Mouse (Mus musculus) lung, embryonic 16.5 days (tissue): ENCODE results near the gene Ctxn2. TPM values are rescaled to one million over a fixed set of nuclear protein-coding genes. Genes with fewer than 3 reads are reported as not detected.

ENCODE experiments used
- ATAC-seq: fragments of 200-750 bp; cut with Nextera tagmentation; 2 replicates; pipeline ENCODE4 v1.8.0; 2017; ENCODE audit warnings: low read depth, mild to moderate bottlenecking, moderate library complexity
- H3K27ac ChIP-seq: fragments of 300-500 bp; sonication (generic); 2 replicates; pipeline ENCODE4 v1.5.1; 2014; ENCODE audit warnings: mild to moderate bottlenecking, control low read depth, low read length
- H3K27me3 ChIP-seq: fragments of 300-500 bp; sonication (generic); 2 replicates; pipeline ENCODE4 v1.6.1; 2014; ENCODE audit warnings: low read depth, low read length, mixed read lengths; ENCODE audit not compliant: control insufficient read depth, insufficient read depth
- H3K36me3 ChIP-seq: fragments of 300-500 bp; sonication (generic); 2 replicates; pipeline ENCODE4 v1.6.1; 2014; ENCODE audit warnings: low read length; ENCODE audit not compliant: control insufficient read depth, insufficient read depth
- H3K4me1 ChIP-seq: fragments of 300-500 bp; sonication (generic); replicated peaks from 2 replicates; pipeline ENCODE4 v1.6.1; 2014; ENCODE audit warnings: low read length, mixed read lengths; ENCODE audit not compliant: control insufficient read depth, insufficient read depth
- H3K4me2 ChIP-seq: fragments of 300-500 bp; sonication (generic); 2 replicates; pipeline ENCODE4 v1.6.1; 2014; ENCODE audit warnings: low read depth, low read length, control low read depth
- H3K4me3 ChIP-seq: fragments of 300-500 bp; sonication (generic); 2 replicates; pipeline ENCODE4 v1.5.1; 2014; ENCODE audit warnings: mild to moderate bottlenecking, low read length, control low read depth
- H3K9ac ChIP-seq: fragments of 300-500 bp; sonication (generic); 2 replicates; pipeline ENCODE4 v1.6.1; 2014; ENCODE audit warnings: low read length, control low read depth
- H3K9me3 ChIP-seq: fragments of 300-500 bp; sonication (generic); 2 replicates; pipeline ENCODE4 v1.6.1; 2016; ENCODE audit warnings: low read length; ENCODE audit not compliant: control insufficient read depth
- WGBS: fragments of 180-500 bp; shearing (Covaris S2); extraction: QIAGEN DNeasy Blood & Tissue Kit; methylation state at CpG from one replicate; pipeline ENCODE4 v1.1.7; 2014; 5-methylcytosine and 5-hydroxymethylcytosine counted together
- polyA plus RNA-seq: library from polyadenylated mRNA; unstranded; fragments of >200 nt; fragmentation: Nextera tagmentation; extraction: Ambion mirVana; gene quantifications from 2 replicates; pipeline ENCODE4 v1.2.1, GENCODE M21; 2015

The Ctxn2 gene
- polyA plus RNA-seq, 1 experiment from 2014 or later = not detected

DNA sequence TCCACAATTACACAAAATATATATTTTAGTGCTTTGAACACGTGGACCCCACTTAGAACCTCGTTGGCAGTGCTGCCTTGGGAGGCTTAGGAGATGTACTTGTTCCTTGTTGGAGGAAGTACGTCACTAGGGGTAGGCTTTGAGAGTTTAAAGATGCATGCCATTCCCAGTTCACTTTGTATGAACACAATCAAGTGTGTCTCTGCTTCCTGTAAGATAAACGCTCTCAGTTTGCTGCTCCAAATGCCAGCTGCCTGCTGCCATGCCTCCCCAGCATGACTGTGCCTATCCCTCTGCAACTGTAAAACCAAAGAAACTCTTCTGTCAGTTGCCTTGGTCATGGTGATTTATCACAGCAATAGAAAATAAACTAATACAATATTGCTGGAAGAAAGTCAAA is 10.7 kb upstream of the Ctxn2 start:
- H3K9ac ChIP-seq = no peak overlapping the region
- H3K9me3 ChIP-seq = no peaks in the 10 kb centered on the region
- ATAC-seq = no peak
- no peaks in the 10 kb centered on the region for H3K36me3 ChIP-seq
- 28% methylated on average over 4 of the region's 4 CpGs for WGBS
- no peak overlapping the region for H3K4me3 ChIP-seq
- peaks cover 13% of the 10 kb centered on the region for H3K4me1 ChIP-seq
- H3K27ac ChIP-seq = no peak overlapping the region
- no peaks in the 10 kb centered on the region for H3K27me3 ChIP-seq
- no peak overlapping the region for H3K4me2 ChIP-seq

DNA sequence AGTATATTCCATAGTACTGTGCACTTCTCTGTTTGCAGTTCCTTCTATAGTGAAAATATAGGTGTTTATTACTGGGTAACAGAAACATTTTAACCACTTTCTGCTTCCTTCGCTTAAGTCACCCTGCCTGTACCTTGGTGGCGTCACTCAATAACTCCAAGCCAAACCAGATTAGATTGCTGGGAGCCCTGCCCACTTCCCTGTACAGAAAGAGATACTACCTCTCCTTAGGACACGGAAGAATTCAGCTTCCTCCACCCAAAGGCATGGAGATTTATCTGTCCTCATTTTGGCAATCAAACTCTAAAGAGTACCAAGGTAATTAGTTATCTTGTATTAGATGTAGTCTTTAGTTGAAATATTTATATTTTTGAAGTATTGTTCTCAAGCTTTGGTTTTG is 9.7 kb upstream of the Ctxn2 start:
- Histone ChIP-seq H3K9me3 (no peaks in the 10 kb centered on the region), H3K27me3 (no peaks in the 10 kb centered on the region), H3K4me3 (no peak overlapping the region), H3K27ac (no peak overlapping the region), H3K4me2 (no peak overlapping the region), H3K36me3 (no peaks in the 10 kb centered on the region), H3K4me1 (peaks cover 5% of the 10 kb centered on the region), H3K9ac (no peak overlapping the region)
- WGBS = 67% methylated on average over 3 of the region's 3 CpGs
- ATAC-seq = no peak

DNA sequence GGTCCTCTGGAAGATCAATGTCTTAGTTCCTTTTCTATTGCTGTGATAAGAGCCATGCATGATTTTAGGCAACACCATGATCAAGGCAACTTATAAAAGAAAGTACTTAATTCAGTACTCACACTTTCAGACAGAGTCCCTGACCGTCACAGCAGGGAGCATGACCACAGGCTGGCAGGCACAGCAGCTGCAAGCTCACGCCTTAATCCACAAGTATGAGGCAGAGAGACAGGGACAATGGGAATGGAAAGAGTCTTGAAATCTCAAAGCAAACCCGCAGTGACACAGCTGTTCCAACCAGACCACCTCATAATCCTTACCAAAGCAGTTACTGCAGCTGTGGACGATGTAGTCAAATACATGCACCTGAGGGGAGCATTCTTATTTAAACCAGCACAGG is 2.4 kb upstream of the Ctxn2 start:
- Histone ChIP-seq H3K4me1 (peaks cover 6% of the 10 kb centered on the region), H3K9ac (no peak overlapping the region), H3K36me3 (no peaks in the 10 kb centered on the region), H3K27ac (no peak overlapping the region), H3K4me2 (no peak overlapping the region), H3K27me3 (no peaks in the 10 kb centered on the region), H3K9me3 (no peaks in the 10 kb centered on the region), H3K4me3 (no peak overlapping the region)
- 27% methylated on average over 4 of the region's 4 CpGs for WGBS
- no peak for ATAC-seq

DNA sequence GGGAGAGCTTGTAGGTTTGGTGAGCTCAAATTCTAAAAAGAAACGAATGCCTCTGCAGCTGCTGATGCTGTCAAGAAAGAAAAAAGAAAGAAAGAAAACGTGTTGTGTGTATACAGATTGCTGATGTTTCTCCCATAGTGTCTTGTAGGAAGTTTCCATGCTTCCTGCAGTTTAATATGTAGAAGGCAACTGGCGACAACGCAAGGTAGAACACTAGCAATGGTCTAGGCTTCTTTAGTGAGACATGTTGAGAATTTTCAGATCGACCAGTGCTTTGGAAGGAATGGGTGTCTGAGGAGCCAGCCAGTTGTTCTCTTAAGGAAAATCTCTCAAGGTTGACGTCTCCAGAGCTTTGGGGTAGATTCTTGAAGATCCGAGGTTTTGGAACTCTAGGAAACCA is 354 bp downstream of the Ctxn2 start:
- peaks cover 6% of the 10 kb centered on the region for H3K4me1 ChIP-seq
- peak overlapping the region; percentile 57; the same call in 1 of the 2 replicates for H3K4me2 ChIP-seq
- no peak overlapping the region for H3K4me3 ChIP-seq
- no peaks in the 10 kb centered on the region for H3K27me3 ChIP-seq
- no peaks in the 10 kb centered on the region for H3K9me3 ChIP-seq
- no peak for ATAC-seq
- 30% methylated on average over 7 of the region's 7 CpGs for WGBS
- H3K36me3 ChIP-seq = no peaks in the 10 kb centered on the region
- H3K9ac ChIP-seq = no peak overlapping the region
- no peak overlapping the region for H3K27ac ChIP-seq

DNA sequence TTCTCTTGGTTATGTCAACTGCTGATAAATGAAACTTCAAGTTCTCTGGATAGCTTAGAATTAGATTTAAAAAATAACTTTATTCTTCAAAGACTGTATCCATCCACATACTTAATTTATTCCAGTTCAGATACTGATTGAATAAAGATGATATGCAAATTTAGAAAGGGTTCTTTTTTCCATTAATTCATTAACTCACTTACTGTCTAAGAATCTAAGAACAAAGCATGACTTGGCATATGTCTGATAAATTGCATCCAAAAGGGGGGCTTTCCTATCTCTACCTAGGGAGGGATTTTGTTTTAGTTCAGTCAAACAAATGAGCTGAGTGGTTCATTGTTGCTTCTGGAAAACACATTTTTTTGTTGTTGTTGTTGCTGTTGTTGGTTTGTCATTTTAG is 5.8 kb downstream of the Ctxn2 start:
- no peak overlapping the region for H3K9ac ChIP-seq
- H3K4me3 ChIP-seq = no peak overlapping the region
- no peaks in the 10 kb centered on the region for H3K4me1 ChIP-seq
- H3K36me3 ChIP-seq = no peaks in the 10 kb centered on the region
- ATAC-seq = no peak
- no peak overlapping the region for H3K27ac ChIP-seq
- H3K4me2 ChIP-seq = no peak overlapping the region
- no peaks in the 10 kb centered on the region for H3K27me3 ChIP-seq
- H3K9me3 ChIP-seq = no peaks in the 10 kb centered on the region

DNA sequence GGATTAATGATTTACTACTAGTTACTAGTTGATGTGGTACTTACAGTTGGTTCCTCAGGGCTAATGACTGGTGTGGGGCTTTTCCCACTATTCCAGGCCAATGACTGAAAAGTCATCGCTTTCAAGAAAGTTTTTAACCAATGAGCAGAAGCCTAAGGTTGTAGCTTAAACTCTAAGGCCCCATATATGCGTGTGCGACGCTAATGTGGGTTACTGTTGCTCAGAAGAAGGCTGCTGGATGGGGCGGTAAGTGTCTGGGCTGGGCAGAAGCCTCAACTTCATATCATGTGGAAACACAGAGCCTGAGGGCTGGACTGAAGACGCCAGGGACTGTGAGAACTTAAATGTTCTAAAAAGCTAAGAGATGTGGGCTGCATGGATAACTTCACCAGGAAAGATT is 15.9 kb downstream of the Ctxn2 start, which contains the start of gene Slc12a1:
Slc12a1 (plus strand) TSS at position 118 of the 400 bp plus-strand sequence.
- 84% methylated on average over 6 of the region's 6 CpGs for WGBS

DNA sequence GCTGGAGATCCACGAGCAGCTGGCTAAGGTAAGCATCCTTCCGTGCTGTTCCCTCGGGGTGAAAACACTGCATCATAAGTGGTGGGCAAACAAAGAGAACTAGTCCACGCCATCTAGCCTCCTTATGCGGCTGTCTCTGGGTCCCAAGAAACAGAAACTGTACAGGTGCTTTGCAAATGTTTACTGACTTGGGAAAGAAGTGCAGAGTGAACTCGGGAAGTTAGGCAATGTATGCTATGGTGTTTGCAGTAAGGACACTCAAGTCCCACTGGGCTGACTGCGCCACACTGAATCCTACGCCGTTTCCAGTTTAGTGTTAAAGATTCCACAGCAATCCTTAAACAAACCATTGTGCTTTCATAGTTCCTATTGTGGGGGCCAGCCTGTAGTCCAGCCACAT is 17.8 kb downstream of the Ctxn2 start:
- no peak overlapping the region for H3K9ac ChIP-seq
- peak overlapping the region; percentile 19 for H3K4me2 ChIP-seq
- 50% methylated on average over 9 of the region's 9 CpGs for WGBS
- H3K4me1 ChIP-seq = 0 out of 2 replicates have a peak, but pooled peaks cover 2% of the 10 kb centered on the region
- no peaks in the 10 kb centered on the region for H3K27me3 ChIP-seq
- H3K9me3 ChIP-seq = no peaks in the 10 kb centered on the region
- no peaks in the 10 kb centered on the region for H3K36me3 ChIP-seq
- H3K4me3 ChIP-seq = no peak overlapping the region
- ATAC-seq = peak; percentile 83
- H3K27ac ChIP-seq = peak overlapping the region; percentile 51

More for the DNA sequence above, 15.9 kb downstream of the Ctxn2 start, which contains the start of gene Slc12a1:
- H3K27ac ChIP-seq = no peak within 1 kb of the TSS
- H3K9me3 ChIP-seq = no peaks in the 10 kb centered on the region
- ATAC-seq = no peak
- H3K36me3 ChIP-seq = no peaks in the 10 kb centered on the region
- H3K4me3 ChIP-seq = no peak within 1 kb of the TSS
- H3K9ac ChIP-seq = no peak within 1 kb of the TSS
- H3K4me1 ChIP-seq = 0 out of 2 replicates have a peak, but pooled peaks cover 2% of the 10 kb centered on the region
- no peaks in the 10 kb centered on the region for H3K27me3 ChIP-seq
- no peak within 1 kb of the TSS for H3K4me2 ChIP-seq

DNA sequence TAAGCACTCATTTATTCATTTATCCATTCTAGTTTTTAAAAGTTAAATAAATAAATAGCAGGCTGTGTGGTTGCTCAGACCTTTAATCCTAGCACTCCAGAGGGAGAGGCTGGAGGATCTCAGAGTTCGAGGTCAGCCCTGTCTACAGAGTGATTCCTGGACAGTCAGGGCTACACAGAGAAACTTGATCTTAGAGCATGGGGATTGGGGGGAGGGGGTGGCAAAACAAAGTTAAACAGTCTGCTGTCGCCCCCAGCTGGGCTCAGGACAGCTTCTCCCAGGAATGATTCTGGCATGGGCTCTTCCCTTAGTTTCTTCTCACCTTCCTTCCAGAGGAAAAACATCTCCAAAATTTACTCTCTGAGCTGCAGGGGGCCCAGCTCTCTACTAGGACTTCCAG is 19.0 kb downstream of the Ctxn2 start:
- Histone ChIP-seq H3K4me2 (no peak overlapping the region), H3K36me3 (no peaks in the 10 kb centered on the region), H3K4me1 (0 out of 2 replicates have a peak, but pooled peaks cover 2% of the 10 kb centered on the region), H3K27ac (no peak overlapping the region), H3K27me3 (no peaks in the 10 kb centered on the region), H3K9me3 (no peaks in the 10 kb centered on the region), H3K9ac (no peak overlapping the region), H3K4me3 (no peak overlapping the region)
- ATAC-seq = no peak
- 15% methylated on average over 2 of the region's 2 CpGs for WGBS

DNA sequence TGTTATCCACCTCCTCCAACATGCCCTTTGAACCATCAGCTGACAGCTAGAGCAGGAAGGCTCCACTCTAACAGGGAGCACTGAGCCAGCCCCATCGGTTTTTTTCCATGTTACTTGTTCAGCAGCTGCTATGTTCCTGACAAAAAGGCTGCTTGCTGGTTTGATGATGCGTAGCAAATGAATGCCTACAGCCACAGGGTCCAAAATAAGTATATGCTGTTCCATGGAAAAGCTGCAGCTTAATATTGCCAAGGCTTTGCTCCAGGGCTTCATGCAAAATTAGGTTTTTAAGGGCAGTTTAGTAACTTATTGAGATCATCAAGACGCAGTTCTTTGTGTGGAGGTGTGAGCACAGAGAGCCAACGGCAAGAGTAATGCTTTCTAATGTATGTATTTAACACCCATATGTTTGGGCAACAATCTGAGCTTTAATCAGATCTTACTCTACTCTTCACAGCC is 25.5 kb downstream of the Ctxn2 start:
- H3K9me3 ChIP-seq = no peaks in the 10 kb centered on the region
- 67% methylated on average over 4 of the region's 4 CpGs for WGBS
- H3K36me3 ChIP-seq = no peaks in the 10 kb centered on the region
- no peaks in the 10 kb centered on the region for H3K27me3 ChIP-seq
- H3K9ac ChIP-seq = no peak overlapping the region
- H3K4me1 ChIP-seq = no peaks in the 10 kb centered on the region
- H3K27ac ChIP-seq = no peak overlapping the region
- ATAC-seq = no peak
- no peak overlapping the region for H3K4me2 ChIP-seq
- no peak overlapping the region for H3K4me3 ChIP-seq

DNA sequence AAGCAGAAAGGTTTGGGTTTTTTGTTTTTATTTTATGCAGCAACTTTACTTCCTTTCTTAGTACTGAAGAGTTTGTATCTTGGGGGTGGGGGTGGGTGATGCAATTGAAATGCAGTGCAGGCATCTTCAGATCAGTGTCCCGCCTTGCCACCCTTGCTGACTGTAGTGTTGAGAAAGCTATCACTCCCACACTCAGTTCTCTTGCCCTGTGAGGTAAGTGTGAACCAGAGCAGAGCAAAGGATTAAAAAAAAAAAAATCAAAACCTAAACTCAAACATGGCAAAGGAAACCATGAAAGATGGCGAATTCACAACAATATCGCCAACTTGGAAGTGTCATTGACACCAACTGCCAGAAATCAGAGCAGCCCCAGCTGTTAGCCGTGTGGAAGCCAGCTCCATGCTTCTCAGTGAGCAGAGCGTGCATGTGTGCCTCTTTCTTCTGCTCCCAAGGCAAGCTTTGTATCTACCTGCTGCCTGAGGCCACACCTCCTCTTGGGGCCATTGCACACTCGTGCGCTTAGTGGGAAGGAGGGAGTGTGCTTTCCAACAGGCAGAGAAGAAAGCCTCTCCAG is 41.8 kb downstream of the Ctxn2 start:
- Histone ChIP-seq H3K4me3 (no peak overlapping the region), H3K4me2 (no peak overlapping the region), H3K4me1 (no peaks in the 10 kb centered on the region), H3K27ac (no peak overlapping the region), H3K27me3 (no peaks in the 10 kb centered on the region), H3K36me3 (no peaks in the 10 kb centered on the region), H3K9ac (no peak overlapping the region), H3K9me3 (no peaks in the 10 kb centered on the region)
- WGBS = 57% methylated on average over 7 of the region's 7 CpGs
- ATAC-seq = no peak
